Comparison of ENCODE assay signal across 14 mouse cellular contexts in genomic region chr17:64643644-64644043, GRCm38 (mm10). TPM values are rescaled to one million over a fixed set of nuclear protein-coding genes. Genes with fewer than 3 reads are reported as not detected.
DNase-seq lines count a peak whose midpoint lies in the region; ATAC-seq lines count a peak whose summit lies in the region.
"Had no signal": no experiment of that assay in that cellular context is flagged by ENCODE, and none has a peak within 500 bp of the region (broad histone marks: within the 10 kb centered on the region; RNA-seq: fewer than 3 reads in every experiment).

No protein-coding gene starts in this region.

- H3K4me3 ChIP-seq in kidney, embryonic 14.5 days (ENCODE audit: low read length), result no peak overlapping the region
- H3K4me3 ChIP-seq in midbrain, embryonic 11.5 days (ENCODE audit: low read depth, low read length), result no peak overlapping the region
- no peak overlapping the region for H3K4me3 ChIP-seq in midbrain, embryonic 14.5 days (replicated peaks; ENCODE audit: low read depth, low read length)
- no peak overlapping the region for H3K4me3 ChIP-seq in limb, embryonic 12.5 days (replicated peaks)
- H3K4me3 ChIP-seq: stomach, embryonic 15.5 days had no signal

- no peaks in the 10 kb centered on the region for H3K9me3 ChIP-seq in kidney, embryonic 14.5 days (ENCODE audit: control insufficient read depth, low read length)
- no peaks in the 10 kb centered on the region for H3K9me3 ChIP-seq in midbrain, embryonic 11.5 days (ENCODE audit: control insufficient read depth, low read length)
- H3K9me3 ChIP-seq in midbrain, embryonic 14.5 days (ENCODE audit: control insufficient read depth, low read length), result no peaks in the 10 kb centered on the region
- H3K9me3 ChIP-seq in limb, embryonic 12.5 days, result no peaks in the 10 kb centered on the region
- H3K9me3 ChIP-seq: stomach, embryonic 15.5 days had no signal

- H3K36me3 ChIP-seq in kidney, embryonic 14.5 days (ENCODE audit: control insufficient read depth, insufficient read depth, low read length), result peaks cover 3% of the 10 kb centered on the region; the same call in 1 of the 2 replicates
- H3K36me3 ChIP-seq in midbrain, embryonic 11.5 days (ENCODE audit: control insufficient read depth, insufficient read depth, low read length), result no peaks in the 10 kb centered on the region
- 0 out of 2 replicates have a peak, but pooled peaks cover 4% of the 10 kb centered on the region for H3K36me3 ChIP-seq in midbrain, embryonic 14.5 days (ENCODE audit: control insufficient read depth, insufficient read depth, low read length)
- peaks cover 13% of the 10 kb centered on the region; the same call in 1 of the 2 replicates for H3K36me3 ChIP-seq in limb, embryonic 12.5 days

- no peaks in the 10 kb centered on the region for H3K27me3 ChIP-seq in kidney, embryonic 14.5 days (ENCODE audit: control insufficient read depth, insufficient read depth, low read length)
- no peaks in the 10 kb centered on the region for H3K27me3 ChIP-seq in midbrain, embryonic 11.5 days (ENCODE audit: control insufficient read depth, insufficient read depth, low read length)
- no peaks in the 10 kb centered on the region for H3K27me3 ChIP-seq in midbrain, embryonic 14.5 days (ENCODE audit: control insufficient read depth, insufficient read depth, low read length)
- H3K27me3 ChIP-seq in limb, embryonic 12.5 days, result no peaks in the 10 kb centered on the region
- H3K27me3 ChIP-seq: stomach, embryonic 15.5 days had no signal

- no peak overlapping the region for H3K27ac ChIP-seq in kidney, embryonic 14.5 days (ENCODE audit: low read depth, low read length)
- no peak overlapping the region for H3K27ac ChIP-seq in midbrain, embryonic 11.5 days (ENCODE audit: low read depth, low read length)
- H3K27ac ChIP-seq in midbrain, embryonic 14.5 days (replicated peaks; ENCODE audit: low read depth, low read length), result no peak overlapping the region
- H3K27ac ChIP-seq in limb, embryonic 12.5 days, result peak overlapping the region; percentile 41; the same call in 1 of the 2 replicates
- H3K27ac ChIP-seq: stomach, embryonic 15.5 days had no signal

- 33% methylated on average over 7 of the region's 7 CpGs for WGBS in kidney, embryonic 14.5 days
- 31% methylated on average over 7 of the region's 7 CpGs for WGBS in midbrain, embryonic 11.5 days
- WGBS in midbrain, embryonic 14.5 days, result 19% methylated on average over 7 of the region's 7 CpGs
- 31% methylated on average over 7 of the region's 7 CpGs for WGBS in limb, embryonic 12.5 days

- H3K4me1 ChIP-seq in kidney, embryonic 14.5 days (ENCODE audit: control insufficient read depth, insufficient read depth, low read length), result 0 out of 2 replicates have a peak, but pooled peaks cover 4% of the 10 kb centered on the region
- H3K4me1 ChIP-seq in midbrain, embryonic 11.5 days (ENCODE audit: control insufficient read depth, insufficient read depth, low read length), result peaks cover 5% of the 10 kb centered on the region
- no peaks in the 10 kb centered on the region for H3K4me1 ChIP-seq in midbrain, embryonic 14.5 days (ENCODE audit: control insufficient read depth, insufficient read depth, low read length)
- peaks cover 22% of the 10 kb centered on the region for H3K4me1 ChIP-seq in limb, embryonic 12.5 days (replicated peaks)

- no peak overlapping the region for H3K9ac ChIP-seq in kidney, embryonic 14.5 days (ENCODE audit: low read depth, low read length)
- H3K9ac ChIP-seq in midbrain, embryonic 11.5 days (ENCODE audit: low read length), result no peak overlapping the region
- H3K9ac ChIP-seq in midbrain, embryonic 14.5 days (replicated peaks; ENCODE audit: low read length), result no peak overlapping the region
- no peak overlapping the region for H3K9ac ChIP-seq in limb, embryonic 12.5 days (replicated peaks)
- H3K9ac ChIP-seq: stomach, embryonic 15.5 days had no signal

- peak; percentile 49; the same call in 1 of the 2 replicates for ATAC-seq in kidney, embryonic 14.5 days (ENCODE audit: low FRiP score, low TSS enrichment)
- ATAC-seq in midbrain, embryonic 11.5 days (ENCODE audit: low FRiP score), result peak; percentile 67; the same call in 1 of the 2 replicates
- ATAC-seq in midbrain, embryonic 14.5 days (ENCODE audit: low FRiP score, low TSS enrichment), result no peak
- no peak for ATAC-seq in limb, embryonic 12.5 days (ENCODE audit: insufficient number of reproducible peaks, insufficient read depth, low FRiP score, low TSS enrichment, low read depth)

- peak; percentile 81 for DNase-seq in heart, adult 11 months
- no peak for DNase-seq in heart, adult 9 months (ENCODE audit: low spot score in 2 of 2)
- no peak for DNase-seq in kidney, postnatal 36 days
- DNase-seq in midbrain, embryonic 11.5 days (ENCODE audit: low spot score, missing footprints), result no peak
- DNase-seq in midbrain, embryonic 14.5 days, result no peak
- no peak for DNase-seq in left cerebral cortex, adult 18-20 months (ENCODE audit: low spot score in 2 of 2)
- DNase-seq: adrenal gland, postnatal 10 days; cerebellum, postnatal 10 days; kidney, adult 2 months; layer of hippocampus, adult 9-11 months; thymus, postnatal 36 days had no signal

- no peak overlapping the region for H3K4me2 ChIP-seq in kidney, embryonic 14.5 days (replicated peaks; ENCODE audit: low read depth, low read length)
- H3K4me2 ChIP-seq in midbrain, embryonic 11.5 days, result no peak overlapping the region
- no peak overlapping the region for H3K4me2 ChIP-seq in midbrain, embryonic 14.5 days (ENCODE audit: low read length)
- no peak overlapping the region for H3K4me2 ChIP-seq in limb, embryonic 12.5 days
- H3K4me2 ChIP-seq: stomach, embryonic 15.5 days had no signal

RNA-seq across cellular contexts. Expression of gene Man2a1, which starts 43.1 kb away (rescaled TPM):
- polyA plus RNA-seq in kidney, embryonic 14.5 days (2014; fragmentation: Nextera tagmentation; extraction: Ambion mirVana), result 9.8 and 12.5 TPM in 2 replicates
- 3.0 and 3.5 TPM in 2 replicates for polyA plus RNA-seq in midbrain, embryonic 11.5 days (2014; fragmentation: Nextera tagmentation; extraction: Ambion mirVana)
- polyA plus RNA-seq in midbrain, embryonic 14.5 days (2014; fragmentation: Nextera tagmentation; extraction: Ambion mirVana), result 5.1 and 6.2 TPM in 2 replicates
- polyA plus RNA-seq in limb, embryonic 12.5 days (2016; fragmentation: Nextera tagmentation; extraction: Ambion mirVana), result 8.1 and 11.5 TPM in 2 replicates
- 10 to 100 TPM; 17.2 to 18.8 TPM for total RNA-seq in left cerebral cortex, adult 18-20 months (2021)

Comparison
In these comparisons a context has a peak if more than half of its experiments do, and no peak if none do; other contexts are left out.
1. ATAC-seq: peak in kidney, embryonic 14.5 days (single experiment) and midbrain, embryonic 11.5 days (single experiment); none in midbrain, embryonic 14.5 days (single experiment) and limb, embryonic 12.5 days (single experiment).